Mouse (Mus musculus): ENCODE measurements at regions not wholly inside any gene's neighbourhood (a gene's known extent, or its start where the extent isn't known, plus 50 kb on each side); places are given as distances from the start of the nearest gene placed in this dataset.
A peak's percentile ranks its signal among the peaks of the same experiment; 100 is the strongest.

DNA sequence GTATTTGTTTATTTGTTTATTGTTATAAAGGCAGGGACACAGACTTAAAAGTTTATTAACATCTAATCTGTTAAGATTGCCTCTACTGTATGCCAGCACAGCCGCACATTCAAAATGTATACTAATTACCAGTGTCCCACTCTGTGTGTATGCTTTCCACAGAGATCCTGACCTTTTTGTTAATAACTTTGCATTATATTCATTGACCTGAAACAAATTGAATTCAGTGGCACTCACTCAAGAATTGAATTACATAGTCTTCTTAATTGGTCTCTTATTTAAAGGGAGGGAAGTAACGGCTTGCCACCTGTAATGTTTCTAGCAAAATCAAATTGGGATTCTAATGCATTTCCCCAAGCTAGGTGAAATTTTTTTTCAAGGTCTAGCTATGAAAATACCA is 111.3 kb upstream of the Kiz start:
- Histone ChIP-seq H3K9ac (no peak overlapping the region), H3K27me3 (0 out of 2 replicates have a peak, but pooled peaks cover 11% of the 10 kb centered on the region), H3K27ac (no peak overlapping the region), H3K4me1 (replicated peaks) (peaks cover 18% of the 10 kb centered on the region), H3K36me3 (no peaks in the 10 kb centered on the region), H3K9me3 (no peaks in the 10 kb centered on the region), H3K4me2 (no peak overlapping the region), H3K4me3 (no peak overlapping the region)
- no peak for ATAC-seq (ENCODE audit: low FRiP score)
- WGBS, result 63% methylated on average over 2 of the region's 2 CpGs

GRCm38 (mm10) chr2:146745012-146745682 is 110.5 kb upstream of the Kiz start:
- Histone ChIP-seq H3K36me3 (no peaks in the 10 kb centered on the region), H3K4me3 (peak overlapping the region; percentile 31), H3K27me3 (0 out of 2 replicates have a peak, but pooled peaks cover 11% of the 10 kb centered on the region), H3K9me3 (no peaks in the 10 kb centered on the region), H3K4me2 (peak overlapping the region; percentile 51), H3K4me1 (replicated peaks) (peaks cover 18% of the 10 kb centered on the region), H3K27ac (peak overlapping the region; percentile 75), H3K9ac (peak overlapping the region; percentile 14)
- peak; percentile 49 for ATAC-seq (ENCODE audit: low FRiP score)
- WGBS, result 56% methylated on average over 18 of the region's 18 CpGs

DNA sequence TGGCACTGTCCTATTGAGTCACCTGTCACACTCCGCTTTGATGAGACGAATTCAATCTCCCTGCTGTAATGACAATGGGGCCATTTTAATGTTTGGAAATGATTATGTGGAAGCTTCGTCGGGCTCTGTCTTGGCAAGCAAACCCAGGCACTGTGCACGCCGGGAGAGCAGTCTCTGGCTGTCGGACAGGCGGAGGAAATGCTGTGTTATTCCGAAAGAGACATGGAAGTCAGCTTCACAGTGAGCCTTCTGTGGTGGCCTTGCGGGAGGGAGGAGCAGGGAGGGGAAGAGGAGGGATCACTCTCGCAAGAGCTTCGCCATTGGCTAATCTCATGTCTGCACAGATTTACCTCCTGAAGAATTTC is 110.0 kb upstream of the Kiz start:
- Histone ChIP-seq H3K4me2 (peak overlapping the region; percentile 51), H3K9ac (peak overlapping the region; percentile 14), H3K27ac (peak overlapping the region; percentile 75), H3K36me3 (no peaks in the 10 kb centered on the region), H3K4me1 (replicated peaks) (peaks cover 18% of the 10 kb centered on the region), H3K27me3 (0 out of 2 replicates have a peak, but pooled peaks cover 11% of the 10 kb centered on the region), H3K9me3 (no peaks in the 10 kb centered on the region), H3K4me3 (peak overlapping the region; percentile 31)
- WGBS, result 37% methylated on average over 12 of the region's 12 CpGs
- peak; percentile 93 for ATAC-seq (ENCODE audit: low FRiP score)

DNA sequence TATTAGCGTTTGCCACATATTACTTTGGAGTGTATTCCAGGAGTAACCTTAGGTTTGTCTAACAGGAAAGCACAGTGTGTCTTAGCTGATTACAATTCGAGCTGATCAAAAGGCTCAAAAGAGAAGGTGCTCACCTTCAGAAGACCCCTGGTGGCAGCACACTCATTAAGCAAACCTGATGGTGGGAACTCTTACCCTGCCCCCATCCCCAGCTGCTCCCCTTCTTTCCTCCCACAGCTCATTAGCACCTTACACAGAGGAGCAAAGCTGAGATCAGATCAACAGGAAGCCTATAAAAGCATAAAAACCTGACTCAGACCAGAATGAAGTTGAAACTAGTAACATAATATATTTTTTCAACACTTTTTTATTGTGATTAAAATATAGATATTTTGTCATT is 101.7 kb upstream of the Kiz start:
- Histone ChIP-seq H3K4me1 (replicated peaks) (no peaks in the 10 kb centered on the region), H3K9ac (no peak overlapping the region), H3K4me2 (no peak overlapping the region), H3K9me3 (no peaks in the 10 kb centered on the region), H3K27me3 (0 out of 2 replicates have a peak, but pooled peaks cover 3% of the 10 kb centered on the region), H3K36me3 (no peaks in the 10 kb centered on the region), H3K27ac (no peak overlapping the region), H3K4me3 (no peak overlapping the region)
- ATAC-seq (ENCODE audit: low FRiP score), result no peak
- 57% methylated on average over 2 of the region's 2 CpGs for WGBS

GRCm38 (mm10) chr2:146763522-146764144 is 92.0 kb upstream of the Kiz start:
- Histone ChIP-seq H3K27ac (peak overlapping the region; percentile 76), H3K9me3 (no peaks in the 10 kb centered on the region), H3K9ac (peak overlapping the region; percentile 8; the same call in 1 of the 2 replicates), H3K4me3 (no peak overlapping the region), H3K27me3 (peaks cover 14% of the 10 kb centered on the region; the same call in 1 of the 2 replicates), H3K36me3 (no peaks in the 10 kb centered on the region), H3K4me1 (replicated peaks) (peaks cover 37% of the 10 kb centered on the region), H3K4me2 (peak overlapping the region; percentile 29)
- 43% methylated on average over 18 of the region's 18 CpGs for WGBS
- ATAC-seq (ENCODE audit: low FRiP score), result peak; percentile 57

DNA sequence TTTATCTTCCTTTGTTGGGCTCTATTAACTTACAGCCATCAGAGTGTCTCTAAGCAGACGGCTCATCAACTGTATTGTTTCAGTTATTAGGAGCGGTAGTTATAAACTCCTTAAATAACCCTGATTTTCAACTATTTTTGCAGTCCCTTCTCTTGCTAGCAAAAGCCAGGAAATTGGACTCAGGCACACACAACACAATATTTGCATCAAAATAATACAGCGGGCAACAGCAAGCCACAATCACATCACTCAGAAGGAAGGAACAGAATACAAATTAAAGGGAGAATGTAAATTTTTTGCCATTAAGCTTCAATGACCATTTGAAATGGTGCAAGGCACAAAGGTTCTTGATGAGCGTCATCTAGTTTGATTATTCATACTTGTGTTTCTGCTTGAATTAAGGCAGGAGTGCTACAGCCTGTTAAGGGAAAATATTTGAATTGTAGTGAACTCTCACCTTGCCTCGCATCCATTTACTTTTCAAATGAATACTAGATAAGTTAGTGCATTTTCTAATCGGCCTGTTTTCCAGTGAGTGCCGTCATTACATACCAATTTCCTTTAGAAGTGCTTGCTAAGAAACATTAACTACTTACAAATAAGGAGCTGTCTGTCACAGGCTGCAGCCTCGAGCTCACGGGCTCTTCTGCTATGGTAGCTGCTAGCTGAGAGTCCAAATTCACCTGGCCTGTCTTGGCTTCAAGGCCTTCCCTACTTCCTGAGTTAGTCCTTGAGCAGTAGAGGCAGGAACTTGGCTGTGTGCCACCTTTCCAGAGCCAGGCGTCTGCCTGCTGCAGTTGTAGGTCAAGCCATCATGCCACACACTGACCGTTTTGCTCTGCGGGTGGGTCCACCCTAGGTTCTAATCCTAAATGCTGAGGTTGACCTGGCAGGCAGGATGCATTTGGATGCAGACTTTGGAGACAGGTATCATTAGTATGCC is 91.1 kb upstream of the Kiz start:
- H3K27ac ChIP-seq, result peak overlapping the region; percentile 27; the same call in 1 of the 2 replicates
- H3K9me3 ChIP-seq, result no peaks in the 10 kb centered on the region
- H3K4me3 ChIP-seq, result no peak overlapping the region
- H3K36me3 ChIP-seq, result no peaks in the 10 kb centered on the region
- ATAC-seq (ENCODE audit: low FRiP score), result no peak
- no peak overlapping the region for H3K4me2 ChIP-seq
- 50% methylated on average over 12 of the region's 12 CpGs for WGBS
- H3K9ac ChIP-seq, result no peak overlapping the region
- peaks cover 37% of the 10 kb centered on the region for H3K4me1 ChIP-seq (replicated peaks)
- H3K27me3 ChIP-seq, result peaks cover 14% of the 10 kb centered on the region; the same call in 1 of the 2 replicates

DNA sequence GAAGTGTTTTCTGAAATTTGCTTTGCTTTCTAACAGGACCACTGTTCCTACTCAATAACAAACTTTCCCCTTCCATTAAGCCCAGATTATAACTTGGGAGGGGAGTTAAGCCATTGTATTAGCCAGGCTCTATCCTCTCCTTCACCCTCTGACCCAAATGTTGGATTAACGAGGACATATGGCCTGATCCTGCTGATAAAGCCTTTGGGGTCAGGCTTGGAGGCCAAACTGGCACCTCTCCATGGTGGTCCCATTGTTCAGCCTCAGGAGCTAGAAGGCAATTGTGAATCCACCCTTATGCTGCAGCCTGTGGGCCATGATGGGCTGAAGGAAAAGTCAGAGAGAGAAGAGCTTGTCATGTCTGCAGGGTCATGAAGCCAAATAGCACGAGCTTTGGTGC is 80.8 kb upstream of the Kiz start:
- H3K9ac ChIP-seq, result no peak overlapping the region
- H3K4me1 ChIP-seq (replicated peaks), result no peaks in the 10 kb centered on the region
- no peak overlapping the region for H3K4me3 ChIP-seq
- H3K4me2 ChIP-seq, result no peak overlapping the region
- WGBS, result 41% methylated on average over 2 of the region's 2 CpGs
- no peaks in the 10 kb centered on the region for H3K9me3 ChIP-seq
- no peaks in the 10 kb centered on the region; the same call in 1 of the 2 replicates for H3K27me3 ChIP-seq
- no peak overlapping the region for H3K27ac ChIP-seq
- ATAC-seq (ENCODE audit: low FRiP score), result no peak
- H3K36me3 ChIP-seq, result no peaks in the 10 kb centered on the region

GRCm38 (mm10) chr2:146787132-146787810 is 68.4 kb upstream of the Kiz start:
- Histone ChIP-seq H3K4me3 (no peak overlapping the region), H3K9ac (peak overlapping the region; percentile 35; the same call in 1 of the 2 replicates), H3K4me2 (peak overlapping the region; percentile 33), H3K4me1 (replicated peaks) (peaks cover 19% of the 10 kb centered on the region), H3K27ac (peak overlapping the region; percentile 52), H3K27me3 (peaks cover 14% of the 10 kb centered on the region; the same call in 1 of the 2 replicates), H3K36me3 (no peaks in the 10 kb centered on the region), H3K9me3 (no peaks in the 10 kb centered on the region)
- peak; percentile 69; the same call in 1 of the 2 replicates for ATAC-seq (ENCODE audit: low FRiP score)
- WGBS, result 8% methylated on average over 11 of the region's 11 CpGs

DNA sequence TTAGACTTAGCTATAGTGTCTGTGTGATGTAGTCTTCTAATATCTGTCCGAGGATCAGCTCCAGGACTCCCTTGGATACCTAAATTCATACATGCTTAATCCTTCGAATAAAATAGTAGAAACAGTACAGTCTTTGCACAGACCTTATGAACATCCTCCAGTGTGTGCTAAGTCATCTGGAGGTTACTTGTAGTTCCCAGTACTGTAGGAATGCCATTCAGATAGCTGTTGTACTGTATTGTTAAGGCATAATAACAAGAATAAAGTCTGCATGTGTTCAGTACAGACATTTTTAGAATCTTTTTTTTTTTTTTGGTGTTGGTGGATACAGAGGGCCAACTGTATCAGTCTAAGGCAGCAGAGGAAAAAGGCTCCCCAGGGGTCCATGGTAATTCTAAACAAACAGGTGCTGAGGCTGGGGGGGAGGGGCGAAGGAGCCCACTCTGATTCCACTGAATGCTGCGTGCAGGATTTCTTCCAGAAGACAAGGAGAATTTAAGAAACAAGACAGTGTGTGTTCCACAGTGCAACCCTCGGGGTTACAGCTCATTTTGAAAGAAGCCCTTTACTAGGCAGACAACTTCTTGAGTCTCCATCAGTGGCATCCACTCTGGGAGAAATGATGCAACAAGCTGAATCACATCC is 67.7 kb upstream of the Kiz start:
- Histone ChIP-seq H3K4me1 (replicated peaks) (peaks cover 19% of the 10 kb centered on the region), H3K4me2 (no peak overlapping the region)

DNA sequence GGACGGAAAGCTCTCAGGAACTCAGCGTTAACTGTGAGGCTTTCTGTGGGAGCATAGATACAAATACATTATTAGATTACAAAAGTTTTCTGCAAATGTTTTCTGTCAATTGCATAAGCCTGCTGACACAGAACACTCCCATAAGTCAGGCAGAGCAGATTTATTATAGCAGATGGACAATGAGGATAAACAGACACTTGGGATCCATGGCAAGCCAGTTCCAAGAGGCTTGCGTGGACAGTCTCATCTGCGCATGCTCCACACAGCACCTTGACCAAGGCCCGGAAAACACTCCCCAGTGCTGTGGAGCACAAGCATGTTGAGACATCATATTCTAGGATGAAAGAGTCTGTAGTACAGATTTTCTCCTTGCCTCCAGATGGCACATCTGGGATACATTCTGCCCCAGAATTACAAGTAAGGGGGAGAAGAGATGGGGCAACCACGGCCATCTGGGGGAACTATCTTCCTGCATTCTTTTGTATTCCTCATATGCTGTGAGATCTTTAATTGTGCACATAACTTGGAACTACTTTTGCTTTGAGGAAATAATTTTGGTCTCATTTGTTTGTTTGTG is 62.7 kb upstream of the Kiz start:
- H3K27ac ChIP-seq, result no peak overlapping the region
- WGBS, result 86% methylated on average over 6 of the region's 6 CpGs

More for the DNA sequence above, 67.7 kb upstream of the Kiz start:
- no peak overlapping the region for H3K4me3 ChIP-seq
- peak overlapping the region; percentile 52; the same call in 1 of the 2 replicates for H3K27ac ChIP-seq
- no peaks in the 10 kb centered on the region for H3K9me3 ChIP-seq
- ATAC-seq (ENCODE audit: low FRiP score), result no peak
- no peak overlapping the region; the same call in 1 of the 2 replicates for H3K9ac ChIP-seq
- 56% methylated on average over 5 of the region's 5 CpGs for WGBS
- H3K36me3 ChIP-seq, result no peaks in the 10 kb centered on the region
- H3K27me3 ChIP-seq, result peaks cover 14% of the 10 kb centered on the region; the same call in 1 of the 2 replicates

DNA sequence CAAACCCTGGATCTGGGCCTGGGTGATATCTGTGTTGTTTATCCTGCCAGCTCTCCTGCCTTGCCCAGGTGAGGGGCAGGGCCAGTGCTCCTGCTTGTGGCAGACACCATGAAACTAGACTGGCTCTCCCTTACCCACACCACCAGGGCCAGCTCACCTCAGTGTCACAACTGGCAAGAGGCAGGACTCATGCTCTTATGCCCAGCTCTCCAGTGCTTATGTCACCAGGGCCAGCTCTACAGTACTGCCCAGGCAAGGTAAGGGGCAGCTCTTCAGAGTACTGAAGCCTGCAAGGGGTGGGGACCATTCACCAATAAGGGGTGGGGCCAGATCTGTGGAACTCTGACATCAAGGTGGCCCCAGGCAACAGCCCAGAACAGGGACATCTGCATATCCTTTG is 52.7 kb upstream of the Kiz start:
- 0 out of 2 replicates have a peak, but pooled peaks have one; percentile 46 for ATAC-seq (ENCODE audit: low FRiP score)

More for the DNA sequence above, 62.7 kb upstream of the Kiz start:
- H3K4me2 ChIP-seq, result no peak overlapping the region
- 0 out of 2 replicates have a peak, but pooled peaks cover 3% of the 10 kb centered on the region for H3K9me3 ChIP-seq
- no peaks in the 10 kb centered on the region for H3K36me3 ChIP-seq
- H3K4me1 ChIP-seq (replicated peaks), result peaks cover 5% of the 10 kb centered on the region
- no peaks in the 10 kb centered on the region for H3K27me3 ChIP-seq
- H3K9ac ChIP-seq, result no peak overlapping the region
- ATAC-seq (ENCODE audit: low FRiP score), result no peak
- no peak overlapping the region for H3K4me3 ChIP-seq

More for the DNA sequence above, 52.7 kb upstream of the Kiz start:
- Histone ChIP-seq H3K36me3 (no peaks in the 10 kb centered on the region), H3K9ac (no peak overlapping the region), H3K9me3 (no peaks in the 10 kb centered on the region), H3K4me2 (no peak overlapping the region), H3K27ac (no peak overlapping the region), H3K4me1 (replicated peaks) (no peaks in the 10 kb centered on the region), H3K27me3 (no peaks in the 10 kb centered on the region), H3K4me3 (no peak overlapping the region)

All from hindbrain, embryonic 13.5 days (tissue).